Mouse (Mus musculus) testis, postnatal 14 days (tissue): Measurements from ENCODE around the gene Dctn3.
"Not testable (repeated sequence)": the region's sequence is repeated elsewhere in the genome, so short reads cannot be mapped to it uniquely, and the experiment has no call there.

Experiments
- DNase-seq: peaks from one replicate; pipeline ENCODE4 v3.0.0; 2021; ENCODE audit warnings: low spot score

Dctn3 gene

GRCm38 (mm10) chr4:41737602-41738255 lies 14.8 kb upstream of the Dctn3 start:
- DNase-seq: no peak

- no peak for DNase-seq
Measured at GRCm38 (mm10) chr4:41731052-41731765, 8.2 kb upstream of the Dctn3 start, which contains the start of gene Arid3c. Gene Arid3c (minus strand): TSS chr4:41731142.

GRCm38 (mm10) chr4:41726826-41727621 lies 4.1 kb upstream of the Dctn3 start:
- DNase-seq: no peak

- DNase-seq: no peak
Measured at GRCm38 (mm10) chr4:41716834-41717233, 6.1 kb downstream of the Dctn3 start.

GRCm38 (mm10) chr4:41715596-41715995 lies 7.4 kb downstream of the Dctn3 start:
- no peak for DNase-seq

GRCm38 (mm10) chr4:41715082-41715481 lies 7.9 kb downstream of the Dctn3 start:
- DNase-seq: no peak

GRCm38 (mm10) chr4:41714276-41714675 lies 8.7 kb downstream of the Dctn3 start:
- DNase-seq: no peak

GRCm38 (mm10) chr4:41713197-41714067 lies 9.5 kb downstream of the Dctn3 start, which contains the start of gene Rpp25l:
Gene Rpp25l (minus strand): TSS chr4:41713534.
- peak; percentile 86 for DNase-seq

- DNase-seq: no peak
Measured at GRCm38 (mm10) chr4:41712421-41713196, 10.4 kb downstream of the Dctn3 start.

- DNase-seq: no peak
Measured at GRCm38 (mm10) chr4:41711705-41712375, 11.1 kb downstream of the Dctn3 start.

- DNase-seq: no peak
Measured at GRCm38 (mm10) chr4:41710229-41710628, 12.7 kb downstream of the Dctn3 start.

GRCm38 (mm10) chr4:41708192-41708745 lies 14.7 kb downstream of the Dctn3 start:
- DNase-seq: no peak

GRCm38 (mm10) chr4:41707011-41707535 lies 15.9 kb downstream of the Dctn3 start:
- no peak for DNase-seq

- DNase-seq: no peak
Measured at GRCm38 (mm10) chr4:41705922-41706754, 16.8 kb downstream of the Dctn3 start.

GRCm38 (mm10) chr4:41704651-41705050 lies 18.3 kb downstream of the Dctn3 start:
- no peak for DNase-seq

- DNase-seq: not testable (repeated sequence)
Measured at GRCm38 (mm10) chr4:41702226-41702625, 20.7 kb downstream of the Dctn3 start.

- DNase-seq: not testable (repeated sequence)
Measured at GRCm38 (mm10) chr4:41700224-41700623, 22.7 kb downstream of the Dctn3 start.

GRCm38 (mm10) chr4:41699783-41700182 lies 23.2 kb downstream of the Dctn3 start, which contains the start of gene Il11ra1:
Gene Il11ra1 (plus strand): TSS chr4:41699989.
- not testable (repeated sequence) for DNase-seq
